Mouse (Mus musculus) fibroblast of lung, adult 2 months (primary cell): Measurements from ENCODE around the gene Flot1.

Source experiments
- DNase-seq: peaks from one replicate; pipeline ENCODE4 v3.0.0-alpha.2; 2011; ENCODE audit warnings: low read depth

Flot1 gene

GRCm38 (mm10) chr17:35812307-35812706 lies 10.7 kb upstream of the Flot1 start:
- DNase-seq: no peak

DNA sequence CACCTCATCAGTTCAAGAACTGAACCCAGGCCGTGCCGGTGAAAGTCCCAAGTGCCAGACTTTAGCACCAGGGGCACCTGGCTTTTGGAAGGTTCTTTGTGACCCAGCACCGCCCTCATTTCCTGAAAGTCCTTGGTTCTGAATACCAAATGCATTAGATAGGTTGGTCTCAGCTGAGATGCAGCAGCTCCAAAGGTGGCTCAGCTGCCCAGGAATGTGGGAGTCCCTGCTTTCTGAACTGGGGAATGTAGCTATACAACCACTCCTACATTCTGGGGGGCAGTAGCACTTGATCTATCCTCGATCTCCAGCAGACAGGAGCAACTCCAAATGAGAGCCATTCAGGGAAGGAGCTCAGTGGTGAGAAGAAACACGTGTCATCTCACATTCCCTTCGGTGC lies 10.3 kb upstream of the Flot1 start:
- DNase-seq: no peak

DNA sequence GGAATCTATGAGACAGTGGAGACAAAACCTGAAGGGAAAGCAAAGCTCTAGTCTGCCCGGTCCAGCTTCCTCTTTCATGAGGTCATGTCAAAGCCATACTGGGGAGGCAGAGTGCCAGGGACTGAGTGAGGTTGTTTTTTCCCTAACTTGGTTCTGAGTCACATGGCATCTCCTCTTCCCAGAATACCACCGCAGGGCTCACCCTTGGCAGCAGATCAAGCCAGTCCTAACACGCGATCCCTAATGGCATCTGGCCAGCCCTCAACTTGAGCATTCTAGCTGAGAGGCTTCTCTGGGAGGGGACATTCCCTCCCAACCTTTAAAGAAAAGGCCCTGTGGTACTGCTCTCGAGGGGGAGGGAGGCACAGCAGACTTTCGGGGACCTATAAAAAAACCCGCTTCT lies 9.8 kb upstream of the Flot1 start:
- DNase-seq: peak; percentile 100

DNA sequence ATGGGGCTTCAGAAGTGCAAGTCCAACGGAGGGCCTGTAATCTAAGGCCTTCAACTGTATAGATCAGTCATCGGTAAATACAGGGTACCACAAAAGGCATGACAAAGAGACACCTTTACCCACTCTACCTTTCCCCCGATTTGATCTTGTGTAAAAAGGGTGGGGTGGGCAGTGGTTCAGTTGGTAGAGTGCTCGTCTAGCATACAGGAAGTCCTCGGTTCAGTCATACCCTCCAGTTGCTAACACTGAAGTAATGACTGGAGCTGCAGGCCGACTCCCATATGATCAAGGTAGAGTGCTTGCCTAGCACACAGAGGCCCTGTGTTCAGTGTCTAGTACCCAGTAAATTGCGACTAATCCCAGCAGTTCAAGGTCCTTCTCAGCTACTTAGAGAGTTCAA lies 9.4 kb upstream of the Flot1 start:
- DNase-seq: no peak

- DNase-seq: no peak
Measured at GRCm38 (mm10) chr17:35814678-35815077, 8.4 kb upstream of the Flot1 start.

DNA sequence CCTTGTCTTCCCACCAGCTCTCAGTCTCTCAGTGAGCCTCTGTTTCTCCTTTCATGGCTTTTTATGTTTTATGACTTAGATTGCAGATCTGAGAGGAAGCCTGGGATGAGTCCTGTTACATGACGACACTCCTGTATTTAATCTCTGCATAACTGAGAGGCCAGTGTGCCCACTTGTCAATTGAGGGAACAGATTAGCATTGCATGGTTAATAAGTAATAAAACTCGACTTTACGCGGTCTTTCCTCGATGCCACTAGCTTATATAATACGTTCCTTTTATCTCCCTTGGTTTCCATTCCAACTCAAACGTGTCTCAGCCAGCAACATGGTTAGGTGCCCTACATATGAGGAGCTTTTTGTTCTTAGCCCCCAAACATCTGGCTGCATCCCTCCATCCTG lies 7.2 kb upstream of the Flot1 start:
- no peak for DNase-seq

DNA sequence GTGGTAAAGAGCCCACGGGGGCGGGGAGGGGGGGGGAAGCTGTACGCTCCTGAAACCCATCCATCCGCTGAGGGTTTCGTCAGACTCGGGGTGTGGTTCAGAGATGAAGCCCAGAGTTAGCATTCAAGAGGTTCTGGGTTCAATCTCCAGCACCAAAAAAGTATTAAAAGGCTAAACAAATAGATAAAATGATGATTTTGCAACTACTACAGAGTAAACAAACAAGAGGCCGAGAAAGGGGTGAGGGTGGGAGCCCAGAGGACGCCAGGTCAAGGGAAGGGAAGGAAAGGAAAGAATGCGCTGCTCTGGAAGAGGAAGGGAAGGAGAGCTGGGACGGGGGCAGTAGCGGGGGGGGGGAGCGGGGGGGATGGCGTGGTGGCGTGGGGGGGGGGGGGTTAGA lies 6.3 kb upstream of the Flot1 start:
- no peak for DNase-seq

DNA sequence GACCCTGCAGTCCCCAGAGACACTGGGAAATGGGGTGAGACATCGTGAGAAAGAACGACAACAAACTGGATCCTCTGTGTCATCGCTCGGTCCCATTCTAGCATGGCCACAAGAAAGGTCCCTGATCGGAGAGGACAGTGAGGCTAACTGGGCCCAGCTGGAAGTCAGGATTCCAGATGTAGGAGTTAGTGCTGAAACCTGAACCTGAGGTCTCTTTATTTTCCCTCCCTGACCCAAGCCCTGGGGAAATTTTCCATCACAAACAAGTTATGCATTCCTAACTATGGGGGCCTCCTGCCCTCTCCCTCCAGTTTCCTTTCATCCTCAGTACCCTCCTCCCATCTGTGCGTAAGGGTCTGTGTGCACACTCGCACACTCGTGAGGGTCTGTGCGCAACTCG lies 5.8 kb upstream of the Flot1 start:
- no peak for DNase-seq

GRCm38 (mm10) chr17:35820111-35820510 lies 2.9 kb upstream of the Flot1 start:
- DNase-seq: no peak

DNA sequence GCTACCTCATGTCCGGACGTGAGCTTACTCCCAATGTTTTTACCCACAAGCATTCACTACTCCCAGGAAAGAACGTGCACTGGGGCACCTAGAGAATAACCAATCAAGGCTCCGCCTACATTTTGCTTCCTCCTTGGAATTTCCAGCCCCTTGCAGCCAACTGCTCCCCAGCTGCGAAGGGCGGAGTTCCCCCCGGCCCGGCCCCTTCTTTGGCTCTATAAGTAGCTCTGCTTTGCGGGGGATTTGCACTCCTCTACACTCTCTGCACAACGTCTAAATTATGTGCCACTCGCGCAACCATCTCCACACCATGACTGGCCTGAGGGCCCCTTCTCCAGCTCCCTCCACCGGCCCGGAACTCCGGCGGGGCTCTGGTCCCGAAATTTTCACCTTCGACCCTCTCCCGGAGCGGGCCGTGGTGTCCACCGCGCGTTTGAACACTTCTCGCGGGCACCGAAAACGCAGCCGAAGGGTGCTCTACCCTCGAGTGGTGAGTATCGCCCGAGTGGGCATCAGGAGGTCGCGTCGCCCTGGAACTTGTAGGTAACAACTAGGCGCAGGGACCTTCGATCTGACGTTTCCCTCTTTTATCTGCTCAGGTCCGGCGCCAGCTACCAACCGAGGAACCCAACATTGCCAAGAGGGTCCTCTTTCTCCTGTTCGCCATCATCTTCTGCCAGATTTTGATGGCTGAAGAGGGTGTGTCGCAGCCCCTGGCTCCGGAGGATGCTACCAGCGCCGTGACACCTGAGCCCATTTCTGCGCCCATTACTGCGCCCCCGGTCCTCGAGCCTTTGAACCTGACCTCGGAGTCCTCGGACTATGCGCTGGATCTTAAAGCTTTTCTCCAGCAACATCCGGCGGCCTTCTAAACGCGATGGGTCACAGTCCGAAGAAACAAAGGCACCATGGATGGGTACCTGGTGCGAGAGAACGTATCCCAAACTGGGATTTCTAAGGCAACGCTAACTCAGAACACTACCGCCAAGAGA lies 1.3 kb upstream of the Flot1 start, which contains the start of gene Ier3:
Gene Ier3, plus strand, starts transcription at position 246 of the 992 bp plus-strand sequence.
- no peak for DNase-seq

DNA sequence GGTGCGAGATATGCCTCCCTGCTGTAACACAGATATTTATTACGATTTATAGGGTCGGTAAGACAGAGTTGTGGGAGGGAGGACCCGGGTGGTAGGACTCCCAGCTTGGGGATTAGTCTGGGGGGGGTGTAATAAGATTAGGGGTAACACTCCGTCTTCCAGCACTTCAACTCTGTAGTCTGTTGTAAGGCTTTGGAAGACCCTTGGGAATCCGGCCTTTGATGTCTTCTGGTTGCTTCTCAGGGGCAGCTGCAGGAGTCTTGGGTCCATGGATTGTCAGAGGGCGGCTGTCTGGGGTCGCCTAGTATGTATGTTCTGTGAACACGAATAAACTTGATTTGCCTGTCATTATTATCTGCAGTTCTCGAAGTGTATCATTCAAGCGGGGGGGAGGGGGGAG lies 466 bp upstream of the Flot1 start:
- DNase-seq: no peak

GRCm38 (mm10) chr17:35824402-35824801 lies 1.4 kb downstream of the Flot1 start:
- no peak for DNase-seq

DNA sequence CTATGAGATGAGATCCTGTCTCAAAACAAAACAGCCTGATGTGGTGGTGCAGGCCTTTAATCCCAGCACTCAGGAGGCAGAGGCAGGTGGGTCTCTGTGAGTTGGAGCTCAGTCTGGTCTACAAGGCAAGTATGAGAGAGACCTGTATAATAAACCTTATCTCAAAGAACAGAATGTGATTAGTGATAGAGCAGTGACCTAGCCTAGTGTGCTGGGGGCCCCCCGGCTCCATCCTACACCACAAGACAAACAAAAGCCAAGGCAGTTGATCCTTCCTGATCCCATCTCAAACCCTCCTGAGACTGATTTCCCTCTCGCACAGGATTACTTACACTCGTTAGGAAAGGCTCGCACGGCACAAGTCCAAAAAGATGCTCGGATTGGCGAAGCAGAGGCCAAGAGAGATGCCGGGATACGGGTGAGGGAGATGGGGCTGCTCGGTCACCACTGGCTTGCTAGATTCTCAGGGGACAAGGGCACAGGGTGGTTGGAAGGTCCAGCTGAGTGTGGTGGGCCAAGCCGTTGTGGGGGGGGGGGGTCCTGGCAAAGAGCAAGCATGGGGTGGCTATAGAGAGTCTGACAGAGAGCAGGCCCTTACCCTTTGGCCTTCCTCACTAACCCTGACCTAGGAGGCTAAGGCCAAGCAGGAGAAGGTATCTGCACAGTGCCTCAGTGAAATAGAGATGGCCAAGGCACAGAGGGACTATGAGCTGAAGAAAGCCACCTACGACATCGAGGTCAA lies 2.2 kb downstream of the Flot1 start:
- DNase-seq: no peak

GRCm38 (mm10) chr17:35829737-35830136 lies 6.7 kb downstream of the Flot1 start:
- no peak for DNase-seq

DNA sequence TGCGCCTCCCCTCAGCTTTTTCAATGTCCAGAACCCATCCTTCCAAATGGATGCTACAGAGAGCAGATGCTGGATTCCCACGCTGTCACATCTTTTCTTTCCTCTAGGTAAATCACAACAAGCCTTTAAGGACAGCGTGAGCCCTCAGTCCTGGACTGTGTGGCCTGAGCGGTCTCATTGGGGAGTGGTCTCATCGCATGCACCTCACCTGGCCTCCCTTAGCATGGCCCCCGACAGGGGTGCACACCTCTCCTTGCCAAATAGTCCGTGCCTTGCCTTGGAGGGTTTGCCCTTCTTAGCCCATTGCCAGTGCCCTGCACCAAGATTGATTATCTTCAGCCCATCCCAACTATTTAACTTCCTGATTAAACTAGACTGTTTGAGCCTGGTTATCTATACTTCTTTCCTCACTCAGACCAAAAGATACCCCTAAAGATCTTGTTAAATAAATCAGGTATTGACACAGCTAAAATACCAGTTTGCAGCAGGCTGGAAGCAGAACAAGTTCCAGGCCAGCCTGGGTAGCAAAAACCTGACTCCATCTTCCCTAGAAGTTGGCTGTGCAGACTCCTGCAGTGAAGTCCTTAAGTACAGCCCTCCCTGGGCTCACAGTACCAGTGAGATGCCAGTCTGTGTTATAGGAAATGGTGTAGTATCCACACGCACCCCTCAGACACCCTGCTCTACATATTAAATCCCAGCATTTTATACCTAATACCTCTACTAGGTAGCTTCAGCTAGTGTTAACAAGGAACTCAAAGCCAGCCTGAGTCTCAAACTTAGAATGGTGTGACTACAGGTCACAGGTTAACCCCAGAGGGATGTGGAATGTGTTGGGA lies 9.6 kb downstream of the Flot1 start:
- no peak for DNase-seq

- no peak for DNase-seq
Measured at GRCm38 (mm10) chr17:35833239-35833751, 10.3 kb downstream of the Flot1 start.

DNA sequence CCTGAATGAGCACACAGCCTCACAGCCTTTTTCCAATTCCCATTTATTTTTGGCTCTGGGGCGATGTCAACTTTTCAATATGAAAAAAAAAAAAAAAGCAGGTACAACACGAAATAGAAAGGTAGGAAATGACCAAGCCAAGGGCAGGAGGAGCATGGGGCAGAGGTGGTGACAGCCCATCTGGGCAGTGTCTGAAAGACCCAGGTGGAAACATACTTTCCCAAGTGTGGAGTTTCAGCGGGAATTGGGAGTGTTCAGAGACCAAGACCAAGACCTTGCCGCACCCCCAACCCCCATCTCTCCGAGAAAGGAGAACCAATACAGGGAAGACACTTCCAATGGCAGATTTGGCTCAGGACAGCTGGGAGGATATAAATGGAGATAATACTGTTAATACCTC lies 10.9 kb downstream of the Flot1 start:
- DNase-seq: no peak

DNA sequence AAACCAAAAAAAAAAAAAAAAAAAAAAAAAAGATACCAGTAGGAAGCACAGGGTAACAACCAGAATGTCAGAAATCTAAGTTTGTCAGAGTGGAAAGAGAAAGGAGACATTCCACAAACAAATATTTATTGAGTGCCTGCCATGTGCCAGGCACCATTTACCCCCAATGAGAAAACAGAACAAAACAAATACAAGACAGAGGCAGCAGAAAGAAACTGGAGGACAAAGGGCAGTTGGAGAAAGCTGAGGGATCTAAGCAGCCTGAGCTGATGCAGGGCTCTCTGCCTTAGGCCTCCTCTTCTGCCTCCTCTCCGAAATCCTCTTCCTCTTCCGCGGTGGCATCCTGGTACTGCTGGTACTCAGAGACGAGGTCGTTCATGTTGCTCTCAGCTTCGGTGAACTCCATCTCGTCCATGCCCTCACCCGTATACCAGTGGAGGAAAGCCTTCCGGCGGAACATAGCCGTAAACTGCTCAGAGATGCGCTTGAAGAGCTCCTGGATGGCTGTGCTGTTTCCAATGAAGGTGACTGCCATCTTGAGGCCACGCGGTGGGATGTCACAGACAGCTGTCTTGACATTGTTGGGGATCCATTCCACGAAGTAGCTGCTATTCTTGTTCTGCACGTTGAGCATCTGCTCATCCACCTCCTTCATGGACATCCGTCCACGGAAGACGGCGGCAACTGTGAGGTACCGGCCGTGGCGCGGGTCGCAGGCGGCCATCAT lies 11.8 kb downstream of the Flot1 start:
- no peak for DNase-seq

DNA sequence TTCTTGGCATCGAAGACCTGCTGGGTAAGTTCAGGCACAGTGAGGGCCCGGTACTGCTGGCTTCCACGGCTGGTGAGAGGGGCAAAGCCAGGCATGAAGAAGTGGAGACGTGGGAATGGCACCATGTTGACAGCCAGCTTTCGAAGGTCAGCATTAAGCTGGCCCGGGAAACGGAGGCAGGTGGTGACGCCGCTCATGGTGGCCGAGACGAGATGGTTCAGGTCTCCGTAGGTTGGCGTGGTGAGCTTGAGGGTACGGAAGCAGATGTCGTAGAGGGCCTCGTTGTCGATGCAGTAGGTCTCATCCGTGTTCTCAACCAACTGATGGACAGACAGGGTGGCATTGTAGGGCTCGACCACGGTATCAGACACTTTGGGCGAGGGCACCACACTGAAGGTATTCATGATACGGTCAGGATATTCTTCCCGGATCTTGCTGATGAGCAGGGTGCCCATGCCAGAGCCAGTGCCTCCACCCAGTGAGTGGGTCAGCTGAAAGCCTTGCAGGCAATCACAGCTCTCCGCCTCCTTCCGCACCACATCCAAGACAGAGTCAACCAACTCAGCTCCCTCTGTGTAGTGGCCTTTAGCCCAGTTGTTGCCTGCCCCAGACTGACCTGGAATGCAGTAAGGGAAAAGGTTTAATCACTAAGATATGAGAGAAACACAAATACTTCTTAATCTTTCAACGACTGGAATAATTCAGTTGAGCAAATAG lies 12.6 kb downstream of the Flot1 start:
- DNase-seq: no peak

- DNase-seq: peak; percentile 79
Measured at GRCm38 (mm10) chr17:35836178-35836965, 13.3 kb downstream of the Flot1 start.
